Mouse (Mus musculus): ENCODE measurements at regions not wholly inside any gene's neighbourhood (a gene's known extent, or its start where the extent isn't known, plus 50 kb on each side); places are given as distances from the start of the nearest gene placed in this dataset.

GRCm38 (mm10) chr16:90614137-90614536, 113.1 kb downstream of the Mis18a start:
- DNase-seq (ENCODE audit: low spot score): no peak

- DNase-seq (ENCODE audit: low spot score): no peak
Measured at GRCm38 (mm10) chr16:90610097-90610808, 117.0 kb downstream of the Mis18a start.

- DNase-seq (ENCODE audit: low spot score): no peak
Measured at GRCm38 (mm10) chr16:90599329-90599870, 127.8 kb downstream of the Mis18a start.

GRCm38 (mm10) chr16:90598727-90599126, 128.5 kb downstream of the Mis18a start:
- no peak for DNase-seq (ENCODE audit: low spot score)

GRCm38 (mm10) chr16:90592721-90593481, 134.3 kb downstream of the Mis18a start:
- peak; percentile 32 for DNase-seq (ENCODE audit: low spot score)

GRCm38 (mm10) chr16:90585171-90585570, 142.0 kb downstream of the Mis18a start:
- DNase-seq (ENCODE audit: low spot score): no peak

- no peak for DNase-seq (ENCODE audit: low spot score)
Measured at GRCm38 (mm10) chr16:90580411-90580810, 146.8 kb downstream of the Mis18a start.

- no peak for DNase-seq (ENCODE audit: low spot score)
Measured at GRCm38 (mm10) chr16:90571107-90571506, 156.1 kb downstream of the Mis18a start.

- no peak for DNase-seq (ENCODE audit: low spot score)
Measured at GRCm38 (mm10) chr16:90569826-90570225, 157.4 kb downstream of the Mis18a start.

GRCm38 (mm10) chr16:90565182-90565581, 162.0 kb downstream of the Mis18a start:
- DNase-seq (ENCODE audit: low spot score): no peak

GRCm38 (mm10) chr16:90553120-90553519, 167.3 kb downstream of the Hunk start:
- no peak for DNase-seq (ENCODE audit: low spot score)

GRCm38 (mm10) chr16:90551041-90551440, 165.2 kb downstream of the Hunk start:
- DNase-seq (ENCODE audit: low spot score): no peak

- no peak for DNase-seq (ENCODE audit: low spot score)
Measured at GRCm38 (mm10) chr16:90550058-90550795, 164.4 kb downstream of the Hunk start.
